Mouse (Mus musculus): ENCODE data around the gene Gm11639. TPM values are rescaled to one million over a fixed set of nuclear protein-coding genes. Genes with fewer than 3 reads are reported as not detected.

The Gm11639 gene
- polyA plus RNA-seq, 1 experiment from 2014 or later, result 0.01 TPM

GRCm38 (mm10) chr11:105164516-105165510 is 479.3 kb downstream of the Gm11639 start:
- no peak for ATAC-seq (ENCODE audit: low FRiP score, low read depth)
- H3K9ac ChIP-seq, result no peak overlapping the region
- H3K27me3 ChIP-seq (replicated peaks), result no peaks in the 10 kb centered on the region
- peaks cover 28% of the 10 kb centered on the region for H3K9me3 ChIP-seq
- H3K4me3 ChIP-seq, result no peak overlapping the region
- WGBS, result 86% methylated on average over 69 of the region's 69 CpGs
- H3K27ac ChIP-seq, result no peak overlapping the region
- H3K4me2 ChIP-seq (replicated peaks), result no peak overlapping the region
- H3K36me3 ChIP-seq, result no peaks in the 10 kb centered on the region
- H3K4me1 ChIP-seq, result no peaks in the 10 kb centered on the region

GRCm38 (mm10) chr11:105166780-105167179 is 481.3 kb downstream of the Gm11639 start:
- Histone ChIP-seq H3K4me2 (replicated peaks) (no peak overlapping the region), H3K4me1 (no peaks in the 10 kb centered on the region), H3K9me3 (peaks cover 28% of the 10 kb centered on the region), H3K27ac (no peak overlapping the region), H3K27me3 (replicated peaks) (no peaks in the 10 kb centered on the region), H3K36me3 (no peaks in the 10 kb centered on the region), H3K9ac (no peak overlapping the region), H3K4me3 (no peak overlapping the region)
- ATAC-seq (ENCODE audit: low FRiP score, low read depth), result no peak
- 88% methylated on average over 10 of the region's 10 CpGs for WGBS

Other genes starting within 250 kb of the Gm11639 start
- 30.9 and 34.2 TPM in 2 replicates for gene Kansl1, start 216.8 kb upstream of the Gm11639 start, polyA plus RNA-seq (2016; fragmentation: Nextera tagmentation; extraction: Ambion mirVana)
- gene Cdc27, start 135.1 kb upstream of the Gm11639 start, polyA plus RNA-seq (2016; fragmentation: Nextera tagmentation; extraction: Ambion mirVana), result 45.4 and 47.6 TPM in 2 replicates
- 13.7 and 21.7 TPM in 2 replicates for gene Myl4, start 135.0 kb upstream of the Gm11639 start, polyA plus RNA-seq (2016; fragmentation: Nextera tagmentation; extraction: Ambion mirVana)
- gene Itgb3, start 77.7 kb upstream of the Gm11639 start, polyA plus RNA-seq (2016; fragmentation: Nextera tagmentation; extraction: Ambion mirVana), result 3.1 and 3.7 TPM in 2 replicates